In the genomic region with DNA sequence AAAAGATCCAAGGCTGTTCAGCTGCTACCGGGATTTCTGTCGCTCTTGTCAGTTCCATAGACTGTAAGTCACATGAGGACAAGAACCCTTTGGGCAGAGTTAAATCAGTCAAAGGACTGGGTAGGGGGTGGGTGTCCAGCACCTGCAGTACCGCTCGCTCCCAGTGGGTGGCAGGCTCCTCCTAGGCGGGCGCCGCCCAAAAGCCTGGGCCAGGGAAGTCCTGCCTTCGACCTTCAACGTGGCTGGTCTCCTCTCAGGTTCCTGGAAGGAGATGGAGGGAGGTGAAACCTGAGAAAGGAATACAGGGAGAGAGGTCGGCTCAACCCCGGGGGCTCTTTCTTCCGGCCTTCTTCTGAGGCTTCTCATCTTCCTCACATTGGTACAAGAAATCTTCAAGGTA, we compare ENCODE assay signal across 8 mouse cellular contexts. TPM values are rescaled to one million over a fixed set of nuclear protein-coding genes. Genes with fewer than 3 reads are reported as not detected.
A peak's percentile ranks its signal among the peaks of the same experiment; 100 is the strongest.
DNase-seq lines count a peak whose midpoint lies in the region; ATAC-seq lines count a peak whose summit lies in the region.

No protein-coding gene starts in this region.

- DNase-seq in 3134 (ENCODE audit: extremely low read depth, insufficient read length, low spot score) = peak; percentile 88
- peak; percentile 92 to 93 for DNase-seq in adrenal gland, adult 18-20 months (ENCODE audit: low spot score in 2 of 2)
- DNase-seq in embryonic facial prominence, embryonic 10.5 days (ENCODE audit: low spot score) = peak; percentile 93
- DNase-seq in kidney, adult 18-20 months = peak; percentile 88
- DNase-seq in spleen, postnatal 4 days (ENCODE audit: low spot score in 2 of 2) = peak; percentile 79 to 96

- H3K27ac ChIP-seq in embryonic facial prominence, embryonic 10.5 days (replicated peaks) = 0 out of 2 replicates have a peak overlapping the region, but pooled peaks have one; percentile 40
- no peak overlapping the region for H3K27ac ChIP-seq in limb, embryonic 12.5 days

- H3K27me3 ChIP-seq in embryonic facial prominence, embryonic 10.5 days (replicated peaks; ENCODE audit: low read depth, poor library complexity, severe bottlenecking) = no peaks in the 10 kb centered on the region
- H3K27me3 ChIP-seq in limb, embryonic 12.5 days = peaks cover 8% of the 10 kb centered on the region

- H3K9me3 ChIP-seq in embryonic facial prominence, embryonic 10.5 days = no peaks in the 10 kb centered on the region
- H3K9me3 ChIP-seq in limb, embryonic 12.5 days = no peaks in the 10 kb centered on the region

- peak; percentile 96 for ATAC-seq in granulocyte monocyte progenitor cell, adult 5-6 weeks (replicated peaks; ENCODE audit: poor library complexity, severe bottlenecking)
- ATAC-seq in limb, embryonic 12.5 days (ENCODE audit: insufficient number of reproducible peaks, insufficient read depth, low FRiP score, low TSS enrichment, low read depth) = 0 out of 2 replicates have a peak, but pooled peaks have one; percentile 35
- ATAC-seq in monocyte, adult 5-6 weeks (replicated peaks; ENCODE audit: insufficient number of reproducible peaks, low FRiP score, low TSS enrichment, poor library complexity, severe bottlenecking) = peak; percentile 90

- no peak overlapping the region for H3K4me2 ChIP-seq in limb, embryonic 12.5 days

- no peak overlapping the region for H3K9ac ChIP-seq in limb, embryonic 12.5 days (replicated peaks)

- H3K4me3 ChIP-seq in embryonic facial prominence, embryonic 10.5 days = no peak overlapping the region
- no peak overlapping the region for H3K4me3 ChIP-seq in limb, embryonic 12.5 days (replicated peaks)

- peaks cover 30% of the 10 kb centered on the region for H3K4me1 ChIP-seq in embryonic facial prominence, embryonic 10.5 days
- peaks cover 9% of the 10 kb centered on the region for H3K4me1 ChIP-seq in limb, embryonic 12.5 days (replicated peaks)

- WGBS in embryonic facial prominence, embryonic 10.5 days = 3% methylated on average over 12 of the region's 12 CpGs
- 2% methylated on average over 12 of the region's 12 CpGs for WGBS in limb, embryonic 12.5 days

- H3K36me3 ChIP-seq in embryonic facial prominence, embryonic 10.5 days (replicated peaks) = no peaks in the 10 kb centered on the region
- H3K36me3 ChIP-seq in limb, embryonic 12.5 days = no peaks in the 10 kb centered on the region

RNA-seq across cellular contexts. Expression of gene Cox6a1, which starts 10.1 kb away (rescaled TPM):
- total RNA-seq in adrenal gland, adult 18-20 months (2021) = 1,000 to 10,000 TPM; 1,252 to 1,785 TPM
- polyA plus RNA-seq in embryonic facial prominence, embryonic 10.5 days (2016; fragmentation: Nextera tagmentation; extraction: Ambion mirVana) = 716 and 739 TPM in 2 replicates
- total RNA-seq in granulocyte monocyte progenitor cell, adult 5-6 weeks (2014; fragmentation: Nextera tagmentation) = 446 and 566 TPM in 2 replicates
- 56.7 and 64.4 TPM in 2 replicates for total RNA-seq in granulocyte monocyte progenitor cell, adult 5-6 weeks (2017)
- 668 and 680 TPM in 2 replicates for polyA plus RNA-seq in limb, embryonic 12.5 days (2016; fragmentation: Nextera tagmentation; extraction: Ambion mirVana)
- total RNA-seq in monocyte, adult 5-6 weeks (2017) = 55.6 to 79.0 TPM (median 64.1 TPM) in 3 replicates

RNA-seq across cellular contexts. Expression of gene Triap1, which starts 17.8 kb away (rescaled TPM):
- 10 to 100 TPM; 29.5 to 48.1 TPM for total RNA-seq in adrenal gland, adult 18-20 months (2021)
- polyA plus RNA-seq in embryonic facial prominence, embryonic 10.5 days (2016; fragmentation: Nextera tagmentation; extraction: Ambion mirVana) = 54.2 and 55.7 TPM in 2 replicates
- 33.7 and 37.2 TPM in 2 replicates for total RNA-seq in granulocyte monocyte progenitor cell, adult 5-6 weeks (2014; fragmentation: Nextera tagmentation)
- 15.6 and 24.0 TPM in 2 replicates for total RNA-seq in granulocyte monocyte progenitor cell, adult 5-6 weeks (2017)
- polyA plus RNA-seq in limb, embryonic 12.5 days (2016; fragmentation: Nextera tagmentation; extraction: Ambion mirVana) = 65.4 and 67.0 TPM in 2 replicates
- total RNA-seq in monocyte, adult 5-6 weeks (2017) = 16.4 to 23.1 TPM (median 22.2 TPM) in 3 replicates

RNA-seq across cellular contexts. Expression of gene Gatc, which starts 17.9 kb away (rescaled TPM):
- total RNA-seq in adrenal gland, adult 18-20 months (2021) = 10 to 100 TPM; 18.3 to 22.5 TPM
- polyA plus RNA-seq in embryonic facial prominence, embryonic 10.5 days (2016; fragmentation: Nextera tagmentation; extraction: Ambion mirVana) = 34.8 and 38.0 TPM in 2 replicates
- total RNA-seq in granulocyte monocyte progenitor cell, adult 5-6 weeks (2014; fragmentation: Nextera tagmentation) = 48.0 and 50.2 TPM in 2 replicates
- 12.1 and 15.3 TPM in 2 replicates for total RNA-seq in granulocyte monocyte progenitor cell, adult 5-6 weeks (2017)
- 27.3 and 30.6 TPM in 2 replicates for polyA plus RNA-seq in limb, embryonic 12.5 days (2016; fragmentation: Nextera tagmentation; extraction: Ambion mirVana)
- total RNA-seq in monocyte, adult 5-6 weeks (2017) = 4.9 to 7.6 TPM (median 5.8 TPM) in 3 replicates

RNA-seq across cellular contexts. Expression of gene Srsf9, which starts 31.9 kb away (rescaled TPM):
- total RNA-seq in adrenal gland, adult 18-20 months (2021) = 10 to 100 TPM; 67.0 to 70.1 TPM
- 391 and 411 TPM in 2 replicates for polyA plus RNA-seq in embryonic facial prominence, embryonic 10.5 days (2016; fragmentation: Nextera tagmentation; extraction: Ambion mirVana)
- 75.1 and 80.7 TPM in 2 replicates for total RNA-seq in granulocyte monocyte progenitor cell, adult 5-6 weeks (2014; fragmentation: Nextera tagmentation)
- total RNA-seq in granulocyte monocyte progenitor cell, adult 5-6 weeks (2017) = 75.0 and 91.4 TPM in 2 replicates
- 444 and 480 TPM in 2 replicates for polyA plus RNA-seq in limb, embryonic 12.5 days (2016; fragmentation: Nextera tagmentation; extraction: Ambion mirVana)
- total RNA-seq in monocyte, adult 5-6 weeks (2017) = 62.5 to 83.1 TPM (median 79.3 TPM) in 3 replicates

RNA-seq across cellular contexts. Expression of gene Dynll1, which starts 58.1 kb away (rescaled TPM):
- total RNA-seq in adrenal gland, adult 18-20 months (2021) = 100 to 1,000 TPM; 268 to 338 TPM
- polyA plus RNA-seq in embryonic facial prominence, embryonic 10.5 days (2016; fragmentation: Nextera tagmentation; extraction: Ambion mirVana) = 1,787 and 1,839 TPM in 2 replicates
- 491 and 531 TPM in 2 replicates for total RNA-seq in granulocyte monocyte progenitor cell, adult 5-6 weeks (2014; fragmentation: Nextera tagmentation)
- 298 and 379 TPM in 2 replicates for total RNA-seq in granulocyte monocyte progenitor cell, adult 5-6 weeks (2017)
- polyA plus RNA-seq in limb, embryonic 12.5 days (2016; fragmentation: Nextera tagmentation; extraction: Ambion mirVana) = 1,818 and 1,898 TPM in 2 replicates
- total RNA-seq in monocyte, adult 5-6 weeks (2017) = 110 to 176 TPM (median 141 TPM) in 3 replicates

Comparison
In these comparisons a context has a peak if more than half of its experiments do, and no peak if none do; other contexts are left out.
1. ATAC-seq: peak in every context shown above with its lines; median percentile 96 in granulocyte monocyte progenitor cell, adult 5-6 weeks; 90 in monocyte, adult 5-6 weeks; 35 in limb, embryonic 12.5 days.